Mouse (Mus musculus) liver, postnatal 0 days (tissue): Measurements from ENCODE around the gene Mlxip.

Source experiments
- CTCF ChIP-seq: sonication (generic); IDR thresholded peaks from 2 replicates; pipeline ENCODE4 v1.5.1; 2016; ENCODE audit warnings: antibody characterized with exemption, low read depth
- EP300 ChIP-seq: IDR thresholded peaks from 2 replicates; pipeline ENCODE4 v1.6.1; 2016; ENCODE audit warnings: antibody characterized with exemption, low read depth, mild to moderate bottlenecking

GRCm38 (mm10) chr5:123440664-123441063, 46.1 kb downstream of the Mlxip start:
- TF ChIP-seq CTCF = no peak
- no peak for TF ChIP-seq EP300
